Mouse (Mus musculus): ENCODE data around the gene Tdp1. TPM values are rescaled to one million over a fixed set of nuclear protein-coding genes. Genes with fewer than 3 reads are reported as not detected.

Gene Tdp1
- polyA plus RNA-seq, 1 experiment from 2014 or later, result 70.4 TPM

GRCm38 (mm10) chr12:99856011-99856410 is 28.3 kb upstream of the Tdp1 start:
- Histone ChIP-seq H3K4me2 (replicated peaks; ENCODE audit: low read depth, low read length) (no peak overlapping the region), H3K27me3 (ENCODE audit: control insufficient read depth, insufficient read depth, low read length) (no peaks in the 10 kb centered on the region), H3K36me3 (ENCODE audit: control insufficient read depth, insufficient read depth, low read length) (no peaks in the 10 kb centered on the region), H3K9me3 (ENCODE audit: control insufficient read depth, low read length) (no peaks in the 10 kb centered on the region), H3K9ac (ENCODE audit: low read depth, low read length) (no peak overlapping the region), H3K4me1 (ENCODE audit: control insufficient read depth, insufficient read depth, low read length) (no peaks in the 10 kb centered on the region), H3K27ac (ENCODE audit: low read depth, low read length) (no peak overlapping the region), H3K4me3 (ENCODE audit: low read length) (no peak overlapping the region)
- ATAC-seq (ENCODE audit: low FRiP score, low TSS enrichment), result no peak
- WGBS, result 91% methylated on average over 9 of the region's 9 CpGs

GRCm38 (mm10) chr12:99858664-99859063 is 25.7 kb upstream of the Tdp1 start:
- WGBS, result 92% methylated on average over 5 of the region's 5 CpGs
- no peak overlapping the region for H3K4me3 ChIP-seq (ENCODE audit: low read length)
- no peaks in the 10 kb centered on the region for H3K36me3 ChIP-seq (ENCODE audit: control insufficient read depth, insufficient read depth, low read length)
- H3K27ac ChIP-seq (ENCODE audit: low read depth, low read length), result no peak overlapping the region
- no peaks in the 10 kb centered on the region for H3K27me3 ChIP-seq (ENCODE audit: control insufficient read depth, insufficient read depth, low read length)
- no peaks in the 10 kb centered on the region for H3K9me3 ChIP-seq (ENCODE audit: control insufficient read depth, low read length)
- no peak overlapping the region for H3K4me2 ChIP-seq (replicated peaks; ENCODE audit: low read depth, low read length)
- H3K4me1 ChIP-seq (ENCODE audit: control insufficient read depth, insufficient read depth, low read length), result no peaks in the 10 kb centered on the region
- no peak overlapping the region for H3K9ac ChIP-seq (ENCODE audit: low read depth, low read length)
- ATAC-seq (ENCODE audit: low FRiP score, low TSS enrichment), result no peak

GRCm38 (mm10) chr12:99859391-99860100 is 24.8 kb upstream of the Tdp1 start:
- Histone ChIP-seq H3K4me1 (ENCODE audit: control insufficient read depth, insufficient read depth, low read length) (no peaks in the 10 kb centered on the region), H3K4me3 (ENCODE audit: low read length) (no peak overlapping the region), H3K9me3 (ENCODE audit: control insufficient read depth, low read length) (no peaks in the 10 kb centered on the region), H3K27me3 (ENCODE audit: control insufficient read depth, insufficient read depth, low read length) (no peaks in the 10 kb centered on the region), H3K4me2 (replicated peaks; ENCODE audit: low read depth, low read length) (no peak overlapping the region), H3K27ac (ENCODE audit: low read depth, low read length) (no peak overlapping the region), H3K9ac (ENCODE audit: low read depth, low read length) (no peak overlapping the region), H3K36me3 (ENCODE audit: control insufficient read depth, insufficient read depth, low read length) (no peaks in the 10 kb centered on the region)
- no peak for ATAC-seq (ENCODE audit: low FRiP score, low TSS enrichment)
- 73% methylated on average over 3 of the region's 3 CpGs for WGBS

GRCm38 (mm10) chr12:99860981-99861380 is 23.3 kb upstream of the Tdp1 start:
- no peaks in the 10 kb centered on the region for H3K4me1 ChIP-seq (ENCODE audit: control insufficient read depth, insufficient read depth, low read length)
- H3K27me3 ChIP-seq (ENCODE audit: control insufficient read depth, insufficient read depth, low read length), result no peaks in the 10 kb centered on the region
- no peaks in the 10 kb centered on the region for H3K36me3 ChIP-seq (ENCODE audit: control insufficient read depth, insufficient read depth, low read length)
- no peak overlapping the region for H3K4me3 ChIP-seq (ENCODE audit: low read length)
- ATAC-seq (ENCODE audit: low FRiP score, low TSS enrichment), result no peak
- H3K9me3 ChIP-seq (ENCODE audit: control insufficient read depth, low read length), result no peaks in the 10 kb centered on the region
- no peak overlapping the region for H3K27ac ChIP-seq (ENCODE audit: low read depth, low read length)
- no peak overlapping the region for H3K9ac ChIP-seq (ENCODE audit: low read depth, low read length)
- 70% methylated on average over 4 of the region's 4 CpGs for WGBS
- H3K4me2 ChIP-seq (replicated peaks; ENCODE audit: low read depth, low read length), result no peak overlapping the region

- Histone ChIP-seq H3K4me3 (ENCODE audit: low read length) (no peak overlapping the region), H3K27ac (ENCODE audit: low read depth, low read length) (no peak overlapping the region), H3K9me3 (ENCODE audit: control insufficient read depth, low read length) (no peaks in the 10 kb centered on the region), H3K4me1 (ENCODE audit: control insufficient read depth, insufficient read depth, low read length) (no peaks in the 10 kb centered on the region), H3K27me3 (ENCODE audit: control insufficient read depth, insufficient read depth, low read length) (no peaks in the 10 kb centered on the region), H3K9ac (ENCODE audit: low read depth, low read length) (no peak overlapping the region), H3K4me2 (replicated peaks; ENCODE audit: low read depth, low read length) (no peak overlapping the region), H3K36me3 (ENCODE audit: control insufficient read depth, insufficient read depth, low read length) (no peaks in the 10 kb centered on the region)
- ATAC-seq (ENCODE audit: low FRiP score, low TSS enrichment), result no peak
Observed at GRCm38 (mm10) chr12:99864613-99865012, 19.7 kb upstream of the Tdp1 start.

GRCm38 (mm10) chr12:99868821-99869220 is 15.5 kb upstream of the Tdp1 start:
- Histone ChIP-seq H3K36me3 (ENCODE audit: control insufficient read depth, insufficient read depth, low read length) (no peaks in the 10 kb centered on the region), H3K4me1 (ENCODE audit: control insufficient read depth, insufficient read depth, low read length) (no peaks in the 10 kb centered on the region), H3K27me3 (ENCODE audit: control insufficient read depth, insufficient read depth, low read length) (no peaks in the 10 kb centered on the region), H3K4me3 (ENCODE audit: low read length) (no peak overlapping the region), H3K9me3 (ENCODE audit: control insufficient read depth, low read length) (no peaks in the 10 kb centered on the region), H3K27ac (ENCODE audit: low read depth, low read length) (no peak overlapping the region), H3K9ac (ENCODE audit: low read depth, low read length) (no peak overlapping the region), H3K4me2 (replicated peaks; ENCODE audit: low read depth, low read length) (no peak overlapping the region)
- WGBS, result 91% methylated on average over 1 of the region's 1 CpGs
- ATAC-seq (ENCODE audit: low FRiP score, low TSS enrichment), result no peak

GRCm38 (mm10) chr12:99873443-99873842 is 10.9 kb upstream of the Tdp1 start:
- no peak overlapping the region for H3K4me2 ChIP-seq (replicated peaks; ENCODE audit: low read depth, low read length)
- no peak for ATAC-seq (ENCODE audit: low FRiP score, low TSS enrichment)
- no peaks in the 10 kb centered on the region for H3K36me3 ChIP-seq (ENCODE audit: control insufficient read depth, insufficient read depth, low read length)
- no peaks in the 10 kb centered on the region for H3K9me3 ChIP-seq (ENCODE audit: control insufficient read depth, low read length)
- no peaks in the 10 kb centered on the region for H3K27me3 ChIP-seq (ENCODE audit: control insufficient read depth, insufficient read depth, low read length)
- H3K9ac ChIP-seq (ENCODE audit: low read depth, low read length), result no peak overlapping the region
- 69% methylated on average over 3 of the region's 3 CpGs for WGBS
- no peak overlapping the region for H3K27ac ChIP-seq (ENCODE audit: low read depth, low read length)
- H3K4me3 ChIP-seq (ENCODE audit: low read length), result no peak overlapping the region
- no peaks in the 10 kb centered on the region for H3K4me1 ChIP-seq (ENCODE audit: control insufficient read depth, insufficient read depth, low read length)

GRCm38 (mm10) chr12:99874609-99875008 is 9.7 kb upstream of the Tdp1 start:
- ATAC-seq (ENCODE audit: low FRiP score, low TSS enrichment), result no peak
- H3K27ac ChIP-seq (ENCODE audit: low read depth, low read length), result no peak overlapping the region
- no peak overlapping the region for H3K4me2 ChIP-seq (replicated peaks; ENCODE audit: low read depth, low read length)
- WGBS, result 86% methylated on average over 6 of the region's 6 CpGs
- no peaks in the 10 kb centered on the region for H3K36me3 ChIP-seq (ENCODE audit: control insufficient read depth, insufficient read depth, low read length)
- H3K27me3 ChIP-seq (ENCODE audit: control insufficient read depth, insufficient read depth, low read length), result no peaks in the 10 kb centered on the region
- no peaks in the 10 kb centered on the region for H3K4me1 ChIP-seq (ENCODE audit: control insufficient read depth, insufficient read depth, low read length)
- H3K4me3 ChIP-seq (ENCODE audit: low read length), result no peak overlapping the region
- H3K9me3 ChIP-seq (ENCODE audit: control insufficient read depth, low read length), result no peaks in the 10 kb centered on the region
- H3K9ac ChIP-seq (ENCODE audit: low read depth, low read length), result no peak overlapping the region

- Histone ChIP-seq H3K4me2 (replicated peaks; ENCODE audit: low read depth, low read length) (peak overlapping the region; percentile 90), H3K27me3 (ENCODE audit: control insufficient read depth, insufficient read depth, low read length) (no peaks in the 10 kb centered on the region), H3K9ac (ENCODE audit: low read depth, low read length) (peak overlapping the region; percentile 74), H3K4me1 (ENCODE audit: control insufficient read depth, insufficient read depth, low read length) (peaks cover 10% of the 10 kb centered on the region), H3K27ac (ENCODE audit: low read depth, low read length) (no peak overlapping the region), H3K36me3 (ENCODE audit: control insufficient read depth, insufficient read depth, low read length) (no peaks in the 10 kb centered on the region), H3K4me3 (ENCODE audit: low read length) (peak overlapping the region; percentile 72), H3K9me3 (ENCODE audit: control insufficient read depth, low read length) (no peaks in the 10 kb centered on the region)
- WGBS, result 0% methylated on average over 38 of the region's 38 CpGs
- peak; percentile 96 for ATAC-seq (ENCODE audit: low FRiP score, low TSS enrichment)
Observed at GRCm38 (mm10) chr12:99883000-99883712, 1.2 kb upstream of the Tdp1 start.

Data from kidney, embryonic 14.5 days (tissue).